Mouse (Mus musculus) urinary bladder, postnatal 36 days (tissue): ENCODE measurements around the gene Ccdc42.

Source experiments
- DNase-seq, 2 experiments: peaks; one replicate each; pipeline ENCODE4 v3.0.0; 2022; ENCODE audit warnings: low spot score in 2 of 2, mixed read lengths in 1 of 2

Gene Ccdc42

DNA sequence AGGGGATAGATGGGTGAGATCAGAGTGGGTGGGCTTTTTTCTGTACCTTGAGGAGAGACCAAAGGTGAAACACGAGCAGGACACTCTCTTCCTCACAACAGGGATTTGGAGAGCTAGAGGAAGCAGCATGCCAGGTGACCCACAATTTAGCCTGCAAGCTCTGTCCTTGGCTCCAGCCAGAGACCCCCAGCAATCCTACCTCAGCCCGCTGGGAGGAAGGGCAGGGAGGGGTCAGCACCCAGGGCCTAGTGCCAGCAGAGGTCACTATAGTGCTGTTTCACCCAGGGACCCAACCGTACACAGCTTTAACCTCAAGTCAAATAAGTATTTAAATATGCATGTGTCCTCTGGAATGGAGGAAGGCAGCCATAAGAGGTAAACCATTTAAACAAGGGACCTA lies 931 bp upstream of the Ccdc42 start:
- DNase-seq, result no peak

DNA sequence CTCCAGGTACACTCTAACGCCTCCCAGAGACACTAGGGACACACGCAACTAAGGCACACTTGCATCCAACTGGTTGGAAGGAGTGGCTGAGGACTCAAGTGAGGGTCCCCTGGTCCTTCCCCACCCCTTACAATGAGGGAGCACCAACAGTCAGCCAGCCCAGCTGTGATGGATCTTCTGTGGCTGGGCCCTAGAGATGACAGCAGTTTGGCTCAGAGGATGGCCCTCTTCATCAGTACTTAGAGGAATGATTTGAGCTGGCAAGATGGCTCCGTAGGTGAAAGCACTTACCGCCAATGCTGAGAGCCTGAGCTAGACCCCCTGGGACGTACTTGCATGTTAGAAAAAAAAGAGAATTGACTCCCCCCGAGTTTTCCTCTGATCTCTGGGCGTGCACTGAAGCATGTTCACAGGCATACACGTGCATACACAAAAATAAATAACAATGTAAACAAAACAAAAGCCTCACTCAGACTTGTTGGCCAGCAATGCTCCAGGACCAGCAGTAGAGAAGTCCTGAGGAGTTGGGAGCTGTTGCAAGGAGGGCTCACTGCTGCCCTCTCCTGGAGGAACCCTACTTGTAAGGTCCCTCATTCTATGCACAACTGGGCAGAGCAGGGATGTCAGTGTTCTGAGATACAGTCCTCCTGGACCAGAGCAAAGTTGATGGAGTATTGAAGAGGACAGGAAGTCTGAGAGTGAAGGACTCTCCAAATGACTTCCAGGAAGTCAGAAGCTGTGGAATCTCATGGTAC lies 2.4 kb downstream of the Ccdc42 start:
- peak; percentile 72 to 81 for DNase-seq

DNA sequence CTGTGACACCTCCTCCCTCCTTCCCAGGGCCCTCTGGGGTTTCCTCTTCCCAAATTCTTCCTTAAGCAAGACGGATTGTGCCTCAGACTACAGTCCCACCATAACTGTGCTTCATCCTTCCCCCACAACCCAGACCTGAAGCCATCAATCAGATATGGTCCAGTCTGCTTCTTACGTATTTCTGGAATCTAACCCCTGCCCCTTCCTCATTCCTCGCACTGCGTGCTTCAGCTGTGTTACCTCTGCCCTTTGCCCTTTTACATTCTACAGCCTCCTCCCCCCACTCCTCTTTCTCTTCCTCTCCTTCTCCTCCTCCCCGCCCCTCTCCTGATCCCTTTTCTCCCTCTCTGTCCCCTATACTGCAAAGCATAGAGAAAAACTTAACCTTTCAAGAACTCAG lies 4.9 kb downstream of the Ccdc42 start:
- no peak for DNase-seq

DNA sequence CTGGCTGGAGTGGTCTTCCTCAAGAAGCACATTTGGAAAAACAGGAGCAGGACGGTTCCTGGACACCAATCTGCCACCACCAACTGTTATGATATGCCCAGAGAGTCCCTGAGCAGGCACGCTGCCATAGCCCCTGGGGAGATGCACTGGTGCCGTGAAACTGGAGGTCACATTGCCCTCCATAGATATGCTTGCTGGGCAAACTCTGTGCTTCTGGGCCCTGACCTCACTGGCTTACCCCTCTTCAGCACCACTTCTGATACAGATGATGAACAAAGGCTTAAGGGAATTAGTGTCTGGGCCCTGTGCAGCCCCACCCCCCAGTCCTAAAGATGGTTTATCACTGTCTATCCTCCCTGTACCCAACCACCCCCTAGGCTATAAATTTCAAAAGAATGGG lies 6.4 kb downstream of the Ccdc42 start:
- DNase-seq, result no peak

DNA sequence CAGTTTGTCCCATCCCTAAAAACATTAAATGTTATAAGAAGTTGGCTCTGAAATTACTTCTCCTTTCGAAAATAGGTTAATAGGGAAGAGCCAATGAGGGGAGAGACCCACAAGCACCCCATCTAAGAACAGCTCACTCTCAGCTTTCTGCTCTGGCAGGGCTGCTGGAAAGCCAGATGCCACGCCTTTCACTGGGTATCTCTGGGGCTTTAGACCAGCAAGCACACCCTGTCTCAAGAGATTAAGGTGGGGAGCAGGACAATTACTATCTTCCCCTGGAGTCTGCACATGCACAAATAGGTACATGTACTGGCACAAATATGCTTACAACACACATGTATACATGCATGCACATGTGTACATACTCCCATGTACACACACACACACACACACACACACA lies 11.1 kb downstream of the Ccdc42 start:
- DNase-seq, result no peak

DNA sequence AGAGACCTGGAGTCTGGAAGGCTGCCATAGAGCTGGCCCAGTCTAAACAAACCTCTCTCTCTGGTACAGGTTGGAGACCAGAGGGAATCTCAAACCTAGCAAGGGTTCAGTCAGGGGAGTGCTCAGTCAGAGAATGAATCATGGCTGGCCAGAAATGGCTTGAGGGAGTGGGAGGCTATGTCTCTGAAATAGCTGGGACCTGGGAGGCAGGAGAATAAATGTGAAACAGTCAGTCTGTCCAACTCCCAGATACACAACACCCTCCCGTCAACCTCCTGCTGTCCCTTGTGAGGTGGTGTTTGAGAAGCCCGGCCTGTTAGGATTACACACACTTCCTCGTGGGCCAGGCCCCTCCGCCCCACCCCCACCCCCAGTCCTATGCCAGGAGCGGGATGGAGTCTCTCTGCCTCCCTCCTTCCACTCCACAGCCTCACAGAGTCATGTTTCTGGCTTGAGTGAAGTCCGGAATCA lies 13.8 kb downstream of the Ccdc42 start:
- DNase-seq, result no peak

DNA sequence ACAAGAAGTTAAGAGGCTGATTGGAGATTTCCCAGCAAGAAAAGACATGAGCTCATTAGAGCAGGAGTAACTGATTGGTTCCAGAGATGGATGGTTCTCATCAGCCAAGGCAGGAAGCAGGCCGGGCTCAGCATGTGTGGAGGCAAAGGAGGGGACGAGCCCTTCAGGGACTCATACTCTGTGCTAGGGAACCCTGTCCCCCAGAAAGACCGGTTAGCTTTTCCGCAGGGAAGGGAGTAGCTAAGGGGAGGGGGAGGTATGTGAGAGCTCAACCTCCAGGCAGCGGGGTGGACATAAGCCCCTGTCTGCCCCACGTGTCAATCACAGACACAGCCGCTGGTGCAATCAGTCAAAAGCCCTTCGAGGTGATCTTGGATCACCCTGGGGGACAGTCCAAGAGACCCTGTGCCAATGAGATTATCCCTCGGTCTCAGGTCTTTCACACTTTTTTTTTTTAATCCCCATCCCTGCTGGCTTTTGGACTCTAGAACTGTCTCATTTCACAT lies 14.7 kb downstream of the Ccdc42 start:
- DNase-seq, result no peak

DNA sequence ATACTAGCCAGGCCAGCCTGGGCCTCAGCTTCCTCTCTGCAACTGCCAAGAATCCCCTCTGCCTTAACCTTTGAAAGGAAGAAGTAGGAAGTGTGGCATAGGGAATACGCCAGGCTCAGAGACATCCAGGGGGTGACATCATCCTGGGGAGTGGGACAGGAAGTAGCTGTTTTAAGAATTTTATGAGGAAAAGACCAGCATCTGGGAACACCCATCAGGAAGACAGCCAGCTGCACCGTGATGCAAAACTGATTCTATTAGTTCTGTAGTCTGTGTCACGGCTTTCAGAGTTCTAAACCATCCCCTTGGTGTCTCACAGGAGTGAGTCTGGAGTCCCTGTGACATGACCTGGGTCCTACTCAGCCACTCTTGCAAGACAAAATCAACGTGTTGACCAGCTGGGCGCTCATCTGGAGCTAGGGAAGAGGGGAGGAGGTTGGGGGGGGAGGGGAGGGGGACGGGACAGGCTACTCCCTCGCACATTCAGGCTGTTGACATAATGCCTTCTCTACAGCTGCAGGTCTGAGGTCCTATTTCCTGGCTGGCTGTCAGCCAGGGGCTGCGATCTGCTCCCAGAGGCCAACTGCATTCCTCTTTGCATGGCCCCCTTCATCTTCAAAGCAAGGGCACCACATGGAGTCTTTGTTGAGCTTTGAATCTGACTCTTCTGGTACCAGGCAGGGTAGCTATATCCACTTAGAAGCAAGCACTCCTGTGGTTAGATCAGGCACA lies 15.5 kb downstream of the Ccdc42 start:
- DNase-seq, result peak in 1 of 2 experiments; percentile 28

DNA sequence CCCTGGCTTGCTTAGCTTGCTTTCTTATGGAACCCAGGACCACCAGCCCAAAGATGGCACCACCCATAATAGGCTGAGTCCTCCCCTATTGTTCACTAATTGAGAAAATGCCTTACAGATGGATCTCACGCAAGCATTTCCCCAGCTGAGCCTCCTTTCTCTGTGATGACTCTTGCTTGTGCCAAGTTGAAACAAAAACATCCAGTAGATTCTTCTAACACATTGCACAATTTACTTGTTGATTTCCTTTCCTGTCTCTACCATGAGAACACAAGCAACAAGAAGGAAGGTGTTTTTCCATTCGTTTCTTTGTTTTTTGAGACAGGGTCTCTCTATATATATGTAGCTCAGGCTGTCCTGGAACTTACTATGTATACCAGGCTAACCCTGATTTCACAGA lies 20.2 kb downstream of the Ccdc42 start:
- no peak for DNase-seq

DNA sequence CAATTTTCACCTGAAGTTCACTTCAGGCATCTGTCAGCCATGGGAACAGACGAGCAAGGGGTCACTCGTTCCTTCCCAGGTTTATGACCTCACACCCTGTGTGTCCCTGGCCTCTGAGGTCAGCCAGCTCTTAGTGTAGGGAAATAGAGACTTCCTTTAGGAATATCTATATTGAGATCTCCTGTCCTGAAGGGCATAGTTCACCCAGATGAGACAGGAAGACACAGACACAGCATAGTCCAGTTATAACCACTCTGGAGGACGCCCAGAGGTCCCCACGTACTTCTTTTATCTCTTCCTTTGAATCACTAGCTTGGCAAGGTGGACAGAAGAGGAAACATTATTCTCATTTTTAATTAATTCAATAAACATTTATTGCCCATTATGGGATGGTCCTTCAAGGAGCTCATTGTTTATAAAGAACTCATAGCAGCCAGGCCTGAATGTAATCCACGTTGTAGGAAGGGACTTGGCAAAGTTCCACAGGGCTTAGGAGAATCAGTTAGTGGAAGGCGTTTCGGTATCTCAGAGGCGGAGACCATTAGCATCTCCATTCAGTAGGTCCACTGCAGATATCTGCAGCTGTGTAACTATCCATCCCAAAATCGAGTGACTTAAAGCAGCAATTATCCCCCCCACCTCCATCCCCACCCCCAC lies 23.2 kb downstream of the Ccdc42 start:
- DNase-seq, result no peak

DNA sequence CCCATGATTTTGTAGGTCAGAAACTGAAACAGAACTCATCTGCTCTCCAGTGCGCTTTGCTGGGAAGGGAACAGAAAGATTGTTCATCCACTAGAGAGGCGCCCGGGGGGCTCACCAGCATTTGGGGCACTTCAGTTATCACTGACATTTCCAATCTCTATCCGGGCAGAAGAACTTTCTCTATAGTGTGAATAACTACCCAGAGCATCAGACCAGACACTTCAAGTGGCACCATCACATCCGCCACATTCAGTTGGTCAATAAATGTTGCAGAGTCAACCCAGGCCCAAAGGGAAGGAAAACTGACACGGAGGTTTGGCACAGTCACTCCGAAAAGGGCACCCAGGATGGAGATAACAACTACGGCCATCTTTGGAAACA lies 23.7 kb downstream of the Ccdc42 start:
- DNase-seq, result no peak

DNA sequence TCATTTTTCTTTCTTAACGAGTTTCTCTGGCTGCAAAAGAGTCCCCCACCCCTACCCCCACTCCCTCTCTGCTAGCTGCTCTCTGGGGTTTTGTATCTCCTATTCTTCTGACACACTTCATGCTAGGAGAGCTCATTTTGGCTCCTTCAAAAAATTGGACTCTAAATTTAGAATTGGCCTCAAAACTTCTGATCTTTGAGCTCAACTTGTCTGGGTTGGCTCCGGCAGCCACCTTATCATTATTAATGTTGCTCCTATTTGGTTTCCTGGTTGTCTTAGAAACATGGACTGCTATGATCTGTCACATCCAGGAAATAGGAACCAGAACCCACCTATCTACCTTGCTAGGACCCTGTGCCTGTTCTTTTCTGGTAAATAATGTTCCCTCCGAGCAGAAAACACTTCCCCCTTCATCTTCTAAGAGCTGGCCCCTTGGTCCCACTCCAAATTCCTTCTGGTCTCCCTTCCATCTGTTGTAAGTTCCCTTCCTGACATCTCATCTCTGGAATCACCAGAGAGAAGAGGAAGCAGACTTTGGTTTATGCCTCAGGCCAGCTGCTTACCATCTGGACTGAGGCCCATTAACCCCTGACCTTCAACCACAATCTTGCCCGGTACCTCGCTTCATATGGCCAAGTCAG lies 26.4 kb downstream of the Ccdc42 start:
- no peak for DNase-seq

DNA sequence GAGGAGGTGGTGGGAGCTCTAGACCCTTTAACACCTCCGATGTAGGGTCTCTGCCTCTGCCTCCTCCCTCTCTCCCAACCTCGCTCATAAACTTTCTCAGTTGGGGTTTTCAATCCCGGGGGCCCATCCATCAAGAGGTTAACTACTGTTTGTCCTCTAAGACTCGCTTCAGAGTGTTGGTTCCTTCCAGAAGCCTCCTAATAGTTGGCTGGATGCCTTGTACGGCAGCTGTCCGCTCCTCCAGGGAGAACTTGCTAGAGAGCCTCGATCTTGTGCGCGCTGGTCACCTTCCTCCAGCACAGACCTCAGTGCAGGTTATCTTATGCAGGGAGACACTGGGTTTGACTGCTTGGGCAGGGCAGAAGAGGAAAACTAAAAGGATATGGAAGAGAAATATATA lies 35.9 kb downstream of the Ccdc42 start:
- no peak for DNase-seq

DNA sequence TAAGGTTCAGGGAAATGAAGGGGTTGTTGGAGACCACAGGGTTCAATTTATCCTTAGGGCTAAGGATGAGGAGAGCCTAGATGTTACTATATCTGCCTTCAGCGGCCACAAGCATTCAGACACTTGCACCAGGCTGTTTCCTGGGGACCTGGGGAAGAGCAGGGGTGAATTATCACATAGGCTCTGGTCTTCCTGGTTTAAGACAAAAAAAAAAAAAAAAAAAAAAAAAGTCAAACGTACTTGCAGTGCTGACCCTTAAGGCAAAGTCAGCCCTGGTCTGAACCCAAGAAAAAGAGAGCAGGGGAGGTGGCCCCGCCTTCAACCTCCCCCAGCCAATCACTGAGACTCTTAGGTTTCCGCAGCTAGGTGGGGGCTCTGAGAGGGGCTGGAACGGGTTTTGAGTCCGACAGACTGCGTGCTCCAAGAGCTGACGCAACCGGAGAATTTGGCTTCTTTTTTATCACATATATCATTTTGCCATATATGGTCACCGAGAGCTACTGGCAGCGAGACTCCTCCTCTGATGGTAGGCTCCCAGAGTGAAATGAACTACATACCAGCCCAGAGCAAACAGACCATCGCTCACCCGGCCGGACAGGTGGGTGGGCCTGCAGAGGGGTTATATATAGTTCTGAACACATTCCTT lies 36.5 kb downstream of the Ccdc42 start:
- peak in 1 of 2 experiments; percentile 40 for DNase-seq

DNA sequence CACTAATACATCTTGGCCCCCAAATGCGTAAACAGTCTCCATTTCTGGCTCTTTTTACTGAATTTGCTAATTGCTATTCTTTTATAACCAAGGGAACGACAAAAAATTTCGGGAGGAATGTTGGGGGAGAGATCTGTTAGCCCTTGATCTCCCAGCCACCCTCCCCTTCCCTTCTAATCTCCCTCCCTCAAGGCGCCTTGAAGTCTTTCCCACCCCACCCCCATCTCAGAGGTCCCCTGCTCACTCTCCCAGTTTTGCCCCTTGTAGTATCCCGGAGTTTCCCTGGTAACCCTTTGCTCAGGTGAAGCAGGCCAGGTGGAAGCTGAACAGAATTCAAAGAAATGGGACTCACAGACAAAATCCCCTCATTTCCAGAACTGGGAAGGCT lies 37.0 kb downstream of the Ccdc42 start:
- no peak for DNase-seq

DNA sequence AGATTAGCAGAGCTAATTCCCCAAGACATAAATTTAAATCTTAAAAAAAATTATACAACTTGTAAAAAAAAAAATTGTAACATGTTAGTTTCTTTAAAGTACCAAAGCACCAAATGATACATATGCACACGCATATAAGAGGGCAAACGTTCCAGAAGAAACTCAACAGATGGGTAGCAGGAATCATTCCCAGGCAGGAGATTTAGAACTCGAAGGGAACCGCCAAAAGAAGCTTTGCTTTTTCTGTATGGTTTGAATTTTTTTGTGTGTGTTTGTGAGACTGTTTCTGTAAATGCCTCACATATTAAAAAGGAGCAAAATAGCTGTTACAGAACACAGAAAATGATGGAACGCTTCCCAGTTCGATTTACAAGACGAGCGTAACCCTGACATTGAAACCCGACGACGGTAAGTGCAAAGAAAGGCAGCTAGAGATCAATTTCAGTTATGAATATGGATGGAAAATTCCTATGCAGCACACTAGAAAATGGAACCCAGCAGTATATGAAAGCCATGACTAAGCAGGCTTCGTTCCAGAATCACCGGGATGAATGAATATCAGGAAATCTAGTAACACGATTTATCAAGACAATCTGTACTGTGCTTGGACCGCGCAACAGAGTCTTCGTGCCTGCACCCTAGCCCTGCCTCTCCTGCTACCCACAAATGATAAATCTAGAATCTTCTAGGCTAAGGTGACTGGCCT lies 44.9 kb downstream of the Ccdc42 start:
- no peak for DNase-seq

DNA sequence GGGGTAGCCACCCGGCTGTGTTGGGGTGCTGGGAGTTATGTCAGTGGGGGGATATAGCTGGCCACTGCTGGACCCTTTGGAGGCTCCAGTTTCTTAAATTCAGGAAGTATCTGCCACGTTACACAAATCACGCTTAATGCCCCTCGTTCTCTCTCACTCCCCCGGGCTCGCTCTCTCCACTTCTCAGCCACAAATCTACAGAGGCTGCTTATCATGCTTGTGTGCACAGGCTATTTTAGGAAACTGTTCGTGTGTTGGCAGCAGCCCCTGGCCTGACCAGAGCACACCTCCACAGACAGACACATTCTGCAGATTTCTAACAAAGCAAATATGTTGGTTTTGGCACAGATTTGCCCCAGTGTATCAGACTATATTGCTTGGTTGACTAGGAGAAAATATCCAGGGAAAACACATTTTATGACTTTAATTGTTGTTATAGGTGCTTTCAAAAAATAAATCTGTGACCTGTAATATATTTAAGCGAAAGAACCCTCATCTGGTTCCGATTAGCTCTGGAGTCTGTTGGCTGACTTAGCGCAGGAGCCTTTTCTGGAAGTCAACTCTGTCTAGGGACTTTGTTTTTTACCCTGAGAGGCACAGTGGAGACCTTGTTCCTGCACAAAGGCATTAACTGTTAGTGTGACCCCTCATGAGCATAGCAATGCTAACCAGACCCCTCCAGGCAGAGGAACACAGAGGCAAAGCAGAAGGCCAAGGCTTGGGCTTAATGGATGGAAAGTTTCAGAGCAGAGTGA lies 51.2 kb downstream of the Ccdc42 start:
- no peak for DNase-seq

DNA sequence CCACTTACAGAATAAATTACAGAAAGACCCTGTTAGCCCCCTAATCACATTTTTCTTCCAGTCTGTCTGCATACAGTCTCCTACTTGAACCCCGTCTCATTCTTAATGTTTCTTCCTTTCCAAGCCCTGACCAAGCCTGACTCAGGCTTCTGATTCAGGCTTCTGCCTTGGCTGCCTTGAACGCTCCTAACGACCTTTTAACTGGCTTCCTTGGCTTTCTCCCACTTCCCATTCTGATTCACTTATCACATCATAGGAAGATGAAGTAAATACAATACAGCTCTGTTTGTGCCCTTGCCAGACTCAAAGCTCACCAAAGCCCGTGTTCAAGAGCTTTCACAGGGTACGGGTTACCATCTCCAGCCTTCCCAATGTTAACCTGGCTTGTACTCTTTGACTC lies 54.5 kb downstream of the Ccdc42 start:
- no peak for DNase-seq

DNA sequence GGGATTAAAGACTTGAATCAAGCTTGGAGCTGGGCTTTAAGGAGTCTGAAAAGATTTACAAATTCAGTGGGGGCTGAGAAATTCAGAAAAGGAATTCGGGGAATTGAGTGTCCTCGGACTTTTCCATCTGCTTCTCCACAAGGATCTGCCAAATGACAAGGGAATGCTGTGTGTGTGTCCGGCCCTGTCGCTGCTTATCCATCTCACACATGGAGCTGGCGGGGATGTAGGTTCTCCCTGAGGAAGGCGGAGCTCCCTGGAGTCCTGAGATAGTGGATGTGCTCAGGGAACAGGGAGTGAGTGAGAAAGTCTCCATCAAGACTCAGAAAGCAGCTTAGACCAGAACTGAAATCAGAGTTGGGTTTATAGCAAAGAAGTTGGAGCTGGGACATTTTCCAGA lies 58.0 kb downstream of the Ccdc42 start:
- DNase-seq, result no peak
